Mouse (Mus musculus): ENCODE data around the gene Arsj.

The Arsj gene

GRCm38 (mm10) chr3:126402836-126403235 is 39.4 kb downstream of the Arsj start:
- peak; percentile 51 for DNase-seq (ENCODE audit: low read depth, low spot score)

GRCm38 (mm10) chr3:126404199-126404598 is 40.7 kb downstream of the Arsj start:
- no peak for DNase-seq (ENCODE audit: low read depth, low spot score)

- no peak for DNase-seq (ENCODE audit: low read depth, low spot score)
Observed at GRCm38 (mm10) chr3:126430524-126431064, 67.1 kb downstream of the Arsj start.

- DNase-seq (ENCODE audit: low read depth, low spot score) = no peak
Observed at GRCm38 (mm10) chr3:126439331-126439730, 75.8 kb downstream of the Arsj start.

- no peak for DNase-seq (ENCODE audit: low read depth, low spot score)
Observed at GRCm38 (mm10) chr3:126449058-126449457, 85.6 kb downstream of the Arsj start.

- DNase-seq (ENCODE audit: low read depth, low spot score) = peak; percentile 68
Observed at GRCm38 (mm10) chr3:126449515-126449914, 86.0 kb downstream of the Arsj start.

GRCm38 (mm10) chr3:126455787-126456482 is 92.5 kb downstream of the Arsj start:
- no peak for DNase-seq (ENCODE audit: low read depth, low spot score)

GRCm38 (mm10) chr3:126463119-126463815 is 99.8 kb downstream of the Arsj start:
- no peak for DNase-seq (ENCODE audit: low read depth, low spot score)

- DNase-seq (ENCODE audit: low read depth, low spot score) = peak; percentile 36
Observed at GRCm38 (mm10) chr3:126464262-126464661, 100.8 kb downstream of the Arsj start.

All from ES-CJ7 (cell line).